Mouse (Mus musculus) lung, embryonic 14.5 days (tissue): ENCODE data around the gene Fbxw7. TPM values are rescaled to one million over a fixed set of nuclear protein-coding genes. Genes with fewer than 3 reads are reported as not detected.

Experiments
- ATAC-seq: fragments of 200-750 bp; cut with Nextera tagmentation; 2 replicates; pipeline ENCODE4 v1.8.0; 2017; ENCODE audit warnings: mild to moderate bottlenecking, moderate TSS enrichment, moderate library complexity; ENCODE audit not compliant: insufficient read depth
- DNase-seq: peaks from one replicate; pipeline ENCODE4 v3.0.0-alpha.2; 2015
- H3K27ac ChIP-seq: fragments of 300-500 bp; sonication (generic); 2 replicates; pipeline ENCODE4 v1.5.1; 2014; ENCODE audit warnings: low read depth, mild to moderate bottlenecking, moderate library complexity
- H3K27me3 ChIP-seq: fragments of 300-500 bp; sonication (generic); 2 replicates; pipeline ENCODE4 v1.6.1; 2014; ENCODE audit warnings: low read length, control low read depth; ENCODE audit not compliant: insufficient read depth
- H3K36me3 ChIP-seq: fragments of 300-500 bp; sonication (generic); 2 replicates; pipeline ENCODE4 v1.6.1; 2014; ENCODE audit warnings: control low read depth; ENCODE audit not compliant: insufficient read depth
- H3K4me1 ChIP-seq: fragments of 300-500 bp; sonication (generic); 2 replicates; pipeline ENCODE4 v1.6.1; 2014; ENCODE audit warnings: antibody characterized with exemption, control low read depth; ENCODE audit not compliant: insufficient read depth
- H3K4me2 ChIP-seq: fragments of 300-500 bp; sonication (generic); 2 replicates; pipeline ENCODE4 v1.6.1; 2014; ENCODE audit warnings: mild to moderate bottlenecking
- H3K4me3 ChIP-seq: fragments of 300-500 bp; sonication (generic); 2 replicates; pipeline ENCODE4 v1.5.1; 2014; ENCODE audit warnings: low read depth, low read length
- H3K9ac ChIP-seq: fragments of 300-500 bp; sonication (generic); 2 replicates; pipeline ENCODE4 v1.6.1; 2014
- H3K9me3 ChIP-seq: fragments of 300-500 bp; sonication (generic); 2 replicates; pipeline ENCODE4 v1.6.1; 2016; ENCODE audit warnings: low read depth, low read length, control low read depth
- CTCF ChIP-seq: IDR thresholded peaks from 2 replicates; pipeline ENCODE4 v1.5.1; 2016; ENCODE audit warnings: antibody characterized with exemption, low read depth
- WGBS: fragments of 180-500 bp; shearing (Covaris S2); extraction: QIAGEN DNeasy Blood & Tissue Kit; methylation state at CpG from one replicate; pipeline ENCODE4 v1.1.7; 2014; 5-methylcytosine and 5-hydroxymethylcytosine counted together
- polyA plus RNA-seq: library from polyadenylated mRNA; unstranded; fragments of >200 nt; fragmentation: Nextera tagmentation; extraction: Ambion mirVana; gene quantifications from 2 replicates; pipeline ENCODE4 v1.2.1, GENCODE M21; 2014

Fbxw7 gene
- polyA plus RNA-seq, 1 experiment from 2014 or later: 9.8 TPM

DNA sequence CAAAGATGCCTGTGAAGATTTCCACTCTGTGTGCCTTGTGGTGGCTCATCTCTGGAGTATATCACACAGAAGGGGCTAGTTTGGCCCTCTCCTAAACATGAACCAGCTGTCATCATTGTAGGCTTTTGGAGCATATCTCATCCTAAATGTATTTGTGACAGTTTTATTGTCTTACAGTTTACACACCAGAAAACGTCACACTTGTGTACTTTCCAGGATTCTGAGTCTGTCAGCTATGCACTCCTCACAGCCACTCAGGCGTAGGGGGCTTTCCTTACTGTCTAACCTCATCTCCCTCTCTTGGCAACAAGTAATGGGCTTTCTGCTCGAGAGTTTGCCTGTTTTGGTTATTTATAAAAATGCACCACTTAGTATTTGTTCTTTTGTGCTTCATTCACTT lies 50.6 kb downstream of the Fbxw7 start:
- H3K27me3 ChIP-seq: no peaks in the 10 kb centered on the region
- H3K9me3 ChIP-seq: no peaks in the 10 kb centered on the region
- H3K36me3 ChIP-seq: no peaks in the 10 kb centered on the region
- WGBS: 40% methylated on average over 3 of the region's 3 CpGs
- peak; percentile 67 for DNase-seq
- H3K4me2 ChIP-seq: no peak overlapping the region
- no peak overlapping the region for H3K9ac ChIP-seq
- ATAC-seq: peak; percentile 78; the same call in 1 of the 2 replicates
- H3K4me1 ChIP-seq: peaks cover 19% of the 10 kb centered on the region
- H3K4me3 ChIP-seq: no peak overlapping the region
- H3K27ac ChIP-seq: no peak overlapping the region
- TF ChIP-seq CTCF: no peak

DNA sequence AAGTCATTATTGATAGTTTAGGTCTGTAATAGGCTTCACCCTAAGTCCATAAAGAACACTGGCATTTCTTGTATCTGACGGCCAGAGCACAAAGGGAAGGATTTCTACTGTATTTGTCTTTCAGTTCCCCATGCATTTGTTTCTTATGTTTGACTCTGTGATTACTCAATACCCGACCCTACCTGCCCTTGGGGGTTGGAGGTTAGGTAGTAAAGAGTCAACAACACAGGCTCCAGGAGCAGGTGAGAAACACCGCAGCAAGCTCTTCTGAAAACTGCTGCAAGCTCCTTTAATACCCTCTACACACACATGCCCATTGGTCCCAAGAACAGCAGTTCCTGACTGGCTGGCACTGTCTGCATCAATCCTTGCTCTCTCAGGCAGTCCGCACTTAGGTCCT lies 51.8 kb downstream of the Fbxw7 start:
- no peak overlapping the region for H3K4me3 ChIP-seq
- H3K27ac ChIP-seq: no peak overlapping the region
- no peak for TF ChIP-seq CTCF
- no peaks in the 10 kb centered on the region for H3K9me3 ChIP-seq
- ATAC-seq (no peak), DNase-seq (no peak)
- no peaks in the 10 kb centered on the region for H3K36me3 ChIP-seq
- no peak overlapping the region for H3K9ac ChIP-seq
- H3K4me2 ChIP-seq: no peak overlapping the region
- WGBS: 35% methylated on average over 4 of the region's 4 CpGs
- H3K4me1 ChIP-seq: peaks cover 19% of the 10 kb centered on the region
- no peaks in the 10 kb centered on the region for H3K27me3 ChIP-seq

DNA sequence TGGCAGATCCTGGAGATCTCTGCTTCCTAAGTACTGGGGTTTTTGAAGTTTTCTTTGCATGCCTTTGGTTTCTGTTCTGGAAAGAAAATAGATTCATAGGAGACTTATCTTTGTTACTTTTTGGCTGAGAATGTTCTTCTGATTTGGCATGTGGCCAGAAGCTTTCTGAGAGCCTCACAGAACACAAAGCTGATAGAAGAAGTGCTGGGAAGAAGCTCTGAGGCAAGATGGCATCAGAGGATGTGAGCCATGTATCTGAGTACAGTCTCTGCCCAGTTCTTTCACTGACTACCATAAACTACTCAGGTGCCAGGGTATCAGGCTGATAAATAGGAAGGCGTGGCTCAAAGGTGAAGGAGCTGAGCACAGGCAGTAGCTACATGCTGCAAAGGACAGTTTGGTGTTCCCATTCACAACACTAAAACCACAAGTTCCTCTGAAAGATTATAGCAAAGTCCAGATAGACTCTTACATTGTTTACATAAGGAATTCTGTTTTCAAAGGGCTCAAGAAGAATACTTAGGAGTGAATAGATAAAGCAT lies 52.4 kb downstream of the Fbxw7 start:
- no peak for ATAC-seq
- no peaks in the 10 kb centered on the region for H3K9me3 ChIP-seq
- no peak overlapping the region for H3K9ac ChIP-seq
- WGBS: 53% methylated on average over 1 of the region's 1 CpGs
- no peaks in the 10 kb centered on the region for H3K27me3 ChIP-seq
- H3K4me3 ChIP-seq: no peak overlapping the region
- peak; percentile 71 for DNase-seq
- no peak overlapping the region for H3K4me2 ChIP-seq
- no peak for TF ChIP-seq CTCF
- peaks cover 19% of the 10 kb centered on the region for H3K4me1 ChIP-seq
- H3K36me3 ChIP-seq: no peaks in the 10 kb centered on the region
- H3K27ac ChIP-seq: no peak overlapping the region

DNA sequence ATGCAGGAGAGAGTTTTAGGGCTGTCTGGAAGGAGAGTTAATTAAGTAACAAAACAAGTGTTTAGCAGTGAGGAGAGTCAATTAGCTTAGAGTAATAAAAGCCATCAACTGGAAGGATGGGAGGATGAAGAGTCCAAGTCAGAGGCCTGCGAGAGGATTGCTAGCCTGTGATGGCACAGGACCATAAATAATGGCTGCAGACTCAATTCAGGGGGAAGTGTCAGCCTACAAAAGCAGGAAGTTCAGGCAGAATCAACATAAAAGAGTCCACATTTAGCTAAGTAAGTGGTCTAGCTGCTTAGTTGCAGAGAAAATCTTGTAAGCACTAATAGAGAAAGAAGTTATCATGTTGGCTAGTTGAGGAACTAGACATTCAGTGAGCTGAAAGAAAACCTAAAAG lies 52.9 kb downstream of the Fbxw7 start:
- H3K27ac ChIP-seq: no peak overlapping the region
- no peak overlapping the region for H3K4me2 ChIP-seq
- DNase-seq: no peak
- no peaks in the 10 kb centered on the region for H3K9me3 ChIP-seq
- TF ChIP-seq CTCF: no peak
- H3K9ac ChIP-seq: no peak overlapping the region
- H3K27me3 ChIP-seq: no peaks in the 10 kb centered on the region
- ATAC-seq: no peak
- WGBS: 32% methylated on average over 1 of the region's 1 CpGs
- H3K4me3 ChIP-seq: no peak overlapping the region
- H3K4me1 ChIP-seq: peaks cover 19% of the 10 kb centered on the region
- no peaks in the 10 kb centered on the region for H3K36me3 ChIP-seq

DNA sequence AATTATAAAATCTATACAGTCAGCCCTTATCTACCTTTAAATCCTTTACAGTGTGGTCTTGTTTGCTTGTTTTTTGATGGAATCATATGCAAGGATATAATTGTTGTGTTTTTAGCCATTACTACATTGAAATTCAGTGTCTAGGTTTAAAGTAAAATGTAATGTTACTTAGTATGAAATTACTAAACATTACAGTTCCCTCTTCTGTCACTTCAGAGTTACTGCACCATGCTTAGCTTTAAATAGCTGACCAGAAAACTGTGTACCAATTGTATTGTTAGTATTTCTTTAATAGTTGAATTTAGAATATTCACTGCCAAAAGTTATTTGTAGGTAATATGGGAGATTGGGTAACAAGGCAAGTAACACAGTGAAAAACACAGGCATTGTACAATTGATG lies 55.1 kb downstream of the Fbxw7 start:
- peak; percentile 32; the same call in 1 of the 2 replicates for TF ChIP-seq CTCF
- H3K9me3 ChIP-seq: no peaks in the 10 kb centered on the region
- no peak overlapping the region for H3K9ac ChIP-seq
- no peak for ATAC-seq
- peaks cover 19% of the 10 kb centered on the region for H3K4me1 ChIP-seq
- no peak for DNase-seq
- no peak overlapping the region for H3K27ac ChIP-seq
- H3K27me3 ChIP-seq: no peaks in the 10 kb centered on the region
- H3K4me2 ChIP-seq: no peak overlapping the region
- no peak overlapping the region for H3K4me3 ChIP-seq
- H3K36me3 ChIP-seq: no peaks in the 10 kb centered on the region

DNA sequence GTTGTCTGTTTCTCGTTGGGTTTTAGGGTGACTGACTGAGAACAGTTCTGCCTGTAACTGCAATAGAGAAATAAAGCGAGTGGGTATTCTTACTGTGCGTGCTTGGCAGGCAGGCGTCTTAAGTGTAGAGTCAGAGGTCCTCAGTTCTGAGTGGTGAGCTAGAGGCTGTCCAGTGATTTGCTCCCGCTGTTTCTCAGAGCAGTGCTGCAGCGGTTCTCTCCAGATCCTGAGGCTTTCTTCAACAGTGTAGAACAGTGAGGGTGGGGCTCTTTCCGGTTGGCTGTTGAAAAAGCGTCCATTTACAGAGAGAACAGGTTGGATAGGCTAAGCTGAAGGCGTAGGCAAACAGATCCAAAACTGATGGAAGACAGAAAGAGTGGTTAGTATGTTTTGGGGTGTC lies 60.2 kb downstream of the Fbxw7 start:
- Histone ChIP-seq H3K27ac (no peak overlapping the region), H3K9me3 (no peaks in the 10 kb centered on the region), H3K4me3 (no peak overlapping the region), H3K27me3 (no peaks in the 10 kb centered on the region), H3K9ac (no peak overlapping the region), H3K36me3 (no peaks in the 10 kb centered on the region), H3K4me2 (no peak overlapping the region), H3K4me1 (no peaks in the 10 kb centered on the region)
- 47% methylated on average over 9 of the region's 9 CpGs for WGBS
- TF ChIP-seq CTCF: no peak
- DNase-seq (peak; percentile 46), ATAC-seq (peak; percentile 54; the same call in 1 of the 2 replicates)

DNA sequence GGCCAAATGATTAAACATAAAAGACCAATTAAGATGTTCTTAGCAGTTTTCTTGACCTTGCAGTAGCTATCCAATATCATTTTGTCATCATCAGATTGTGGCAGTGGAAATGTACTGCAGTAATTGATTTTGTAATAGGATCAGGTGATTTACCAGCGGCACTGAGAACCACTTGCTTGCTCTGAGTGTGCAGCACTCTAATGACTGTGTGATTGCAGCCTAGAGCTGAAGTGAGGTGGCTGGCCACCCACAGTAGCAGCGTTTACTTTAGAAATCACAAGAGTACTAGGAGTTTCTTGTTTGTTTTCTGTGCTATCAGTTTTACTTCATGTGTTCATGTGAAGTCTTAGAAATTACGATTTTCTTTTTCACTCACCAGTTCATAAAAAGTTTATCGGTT lies 61.1 kb downstream of the Fbxw7 start:
- DNase-seq (no peak), ATAC-seq (no peak)
- WGBS: 57% methylated on average over 4 of the region's 4 CpGs
- no peak overlapping the region for H3K4me3 ChIP-seq
- TF ChIP-seq CTCF: no peak
- no peaks in the 10 kb centered on the region for H3K36me3 ChIP-seq
- H3K27ac ChIP-seq: no peak overlapping the region
- H3K4me1 ChIP-seq: no peaks in the 10 kb centered on the region
- H3K4me2 ChIP-seq: no peak overlapping the region
- no peaks in the 10 kb centered on the region for H3K27me3 ChIP-seq
- no peaks in the 10 kb centered on the region for H3K9me3 ChIP-seq
- H3K9ac ChIP-seq: no peak overlapping the region
